Mouse (Mus musculus): ENCODE measurements at regions not wholly inside any gene's neighbourhood (a gene's known extent, or its start where the extent isn't known, plus 50 kb on each side); places are given as distances from the start of the nearest gene placed in this dataset.

- Histone ChIP-seq H3K36me3 (ENCODE audit: control insufficient read depth in 1 of 2, insufficient read depth in 2 of 2, low read length in 2 of 2) (no peaks in the 10 kb centered on the region), H3K9ac (ENCODE audit: control insufficient read depth, low read depth, low read length, poor library complexity, severe bottlenecking) (no peak overlapping the region), H3K27ac (ENCODE audit: control insufficient read depth, low read depth, low read length) (no peak overlapping the region), H3K79me2 (ENCODE audit: control insufficient read depth, insufficient read depth, low read length, poor library complexity) (no peaks in the 10 kb centered on the region), H3K27me3 (ENCODE audit: control insufficient read depth in 1 of 2, insufficient read depth in 2 of 2, low read length in 2 of 2) (no peaks in the 10 kb centered on the region), H3K4me3 (ENCODE audit: control insufficient read depth in 1 of 2, insufficient read depth in 1 of 2, low read depth in 2 of 2, low read length in 2 of 2) (no peak overlapping the region), H3K9me3 (replicated peaks; ENCODE audit: insufficient read depth, low read length) (no peaks in the 10 kb centered on the region), H3K4me1 (ENCODE audit: control insufficient read depth in 1 of 2, insufficient read depth in 2 of 2, low read length in 2 of 2) (no peaks in the 10 kb centered on the region)
- DNase-seq (ENCODE audit: low read depth, low spot score): no peak
- no peak for TF ChIP-seq MYC (IDR thresholded peaks at IDR 0.05; ENCODE audit: low read depth, low read length)
- TF ChIP-seq NRF1 (IDR thresholded peaks at IDR 0.05; ENCODE audit: insufficient read depth, low read depth, low read length, poor library complexity, severe bottlenecking): no peak
- TF ChIP-seq GABPA (IDR thresholded peaks at IDR 0.05; ENCODE audit: low read depth, low read length): no peak
- TF ChIP-seq CHD1 (IDR thresholded peaks at IDR 0.05; ENCODE audit: low read depth, low read length): no peak
- TF ChIP-seq USF2 (IDR thresholded peaks at IDR 0.05; ENCODE audit: borderline replicate concordance in 1 of 2, insufficient read depth in 1 of 2, low read depth in 1 of 2, low read length in 2 of 2): no peak
- no peak for TF ChIP-seq MAFK (IDR thresholded peaks at IDR 0.05; ENCODE audit: borderline replicate concordance, low read depth, low read length)
- TF ChIP-seq KAT2A (conservative IDR thresholded peaks at IDR 0.05; ENCODE audit: low read depth, low read length): no peak
- no peak for TF ChIP-seq ZMIZ1 (IDR thresholded peaks at IDR 0.05; ENCODE audit: low read depth, low read length)
- TF ChIP-seq CHD2 (IDR thresholded peaks at IDR 0.05; ENCODE audit: low read length): no peak
- TF ChIP-seq BHLHE40 (IDR thresholded peaks at IDR 0.05; ENCODE audit: borderline replicate concordance, low read depth, low read length): no peak
- TF ChIP-seq SMC3 (IDR thresholded peaks at IDR 0.05; ENCODE audit: low read depth, low read length): no peak
- no peak for TF ChIP-seq UBTF (IDR thresholded peaks at IDR 0.05; ENCODE audit: borderline replicate concordance, insufficient read depth, low read depth, low read length)
- TF ChIP-seq MYB (IDR thresholded peaks at IDR 0.05; ENCODE audit: low read depth, low read length): no peak
- TF ChIP-seq SIN3A (IDR thresholded peaks at IDR 0.05; ENCODE audit: low read length): no peak
- no peak for TF ChIP-seq ZC3H11A (IDR thresholded peaks at IDR 0.05; ENCODE audit: low read depth, low read length)
- TF ChIP-seq JUND (IDR thresholded peaks at IDR 0.05; ENCODE audit: low read depth, low read length): no peak
- no peak for TF ChIP-seq USF1 (IDR thresholded peaks at IDR 0.05; ENCODE audit: low read depth, low read length)
- no peak for TF ChIP-seq TBP (IDR thresholded peaks at IDR 0.05; ENCODE audit: low read depth, low read length)
Observed at GRCm38 (mm10) chr12:64198385-64198784, 276.1 kb downstream of the Fscb start.

Measured in MEL (cell line).